Mouse (Mus musculus): ENCODE results near the gene Lpcat3. TPM values are rescaled to one million over a fixed set of nuclear protein-coding genes. Genes with fewer than 3 reads are reported as not detected.

Gene Lpcat3
- total RNA-seq, 2 experiments from 2014 or later = 31.0 to 32.6 TPM

GRCm38 (mm10) chr6:124746654-124747632 lies 84.1 kb downstream of the Lpcat3 start:
- Histone ChIP-seq H3K27ac (peak overlapping the region; percentile 98), H3K4me3 (no peak overlapping the region; the same call in 1 of the 2 replicates)
- DNase-seq (ENCODE audit: low spot score in 2 of 2) = no peak
- 0 out of 2 replicates have a peak, but pooled peaks have one; percentile 13 for TF ChIP-seq CTCF (conservative IDR thresholded peaks at IDR 0.05)

DNA sequence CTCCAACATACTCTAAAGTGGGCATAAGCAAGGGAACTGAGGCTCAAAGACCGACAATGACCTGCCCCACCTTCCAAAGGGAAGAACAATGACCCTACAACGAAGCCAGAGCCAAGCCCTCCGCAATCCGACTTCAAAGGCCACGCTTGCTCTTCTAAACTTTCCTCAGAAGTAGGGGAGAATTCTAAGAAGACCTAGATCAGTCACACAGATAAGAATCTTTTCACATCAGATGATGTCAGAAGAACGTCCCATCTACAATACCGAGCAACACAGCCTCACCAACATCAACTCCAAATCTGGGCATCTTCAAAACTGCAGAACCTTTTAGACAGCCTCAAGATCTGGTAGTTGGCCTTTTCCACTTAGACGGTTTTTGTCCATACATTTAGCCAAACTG lies 87.6 kb downstream of the Lpcat3 start:
- Histone ChIP-seq H3K27ac (peak overlapping the region; percentile 73), H3K4me3 (no peak overlapping the region)
- no peak for TF ChIP-seq CTCF (conservative IDR thresholded peaks at IDR 0.05)
- DNase-seq (ENCODE audit: low spot score in 2 of 2) = no peak

GRCm38 (mm10) chr6:124753861-124754260 lies 91.0 kb downstream of the Lpcat3 start:
- H3K27ac ChIP-seq = no peak overlapping the region; the same call in 1 of the 2 replicates
- no peak for DNase-seq (ENCODE audit: low spot score in 2 of 2)
- H3K4me3 ChIP-seq = no peak overlapping the region
- TF ChIP-seq CTCF (conservative IDR thresholded peaks at IDR 0.05) = no peak

Small RNA genes lying within 50 kb of the gene (microRNA-seq; reads per million reads assigned to microRNA genes)
- 3.1 to 3.2 reads per million in 2 experiments for gene Mir141
- gene Mir200c = 29.6 to 45.0 reads per million in 2 experiments

Other genes with a start within 250 kb of the Lpcat3 start
- 10 to 100 TPM; 50.1 to 53.5 TPM for gene Pex5, start 248.0 kb upstream of the Lpcat3 start, total RNA-seq (2021)
- 100 to 1,000 TPM; 265 to 268 TPM for gene Clstn3, start 198.2 kb upstream of the Lpcat3 start, total RNA-seq (2021)
- gene C1rl, start 169.9 kb upstream of the Lpcat3 start, total RNA-seq (2021) = under 1 TPM; 0.27 to 0.28 TPM
- under 1 TPM; 0.72 to 0.86 TPM for gene C1ra, start 150.6 kb upstream of the Lpcat3 start, total RNA-seq (2021)
- gene C1s1, start 120.7 kb upstream of the Lpcat3 start, total RNA-seq (2021) = 1 to 10 TPM in 1 of 2 experiments, under 1 TPM in 1; 0.79 to 1.2 TPM
- gene C1rb, start 92.7 kb upstream of the Lpcat3 start, total RNA-seq (2021) = not detected
- gene C1s2, start 26.9 kb upstream of the Lpcat3 start, total RNA-seq (2021) = under 1 TPM; 0.26 to 0.52 TPM
- 10 to 100 TPM; 58.0 to 58.7 TPM for gene Emg1, start 49.2 kb downstream of the Lpcat3 start, total RNA-seq (2021)
- 100 to 1,000 TPM; 121 to 124 TPM for gene Phb2, start 49.3 kb downstream of the Lpcat3 start, total RNA-seq (2021)
- 1 to 10 TPM; 5.5 to 6.6 TPM for gene Ptpn6, start 75.7 kb downstream of the Lpcat3 start, total RNA-seq (2021)
- gene Grcc10, start 78.3 kb downstream of the Lpcat3 start, total RNA-seq (2021) = 100 to 1,000 TPM; 295 to 339 TPM
- not detected for gene Gm45234, start 93.0 kb downstream of the Lpcat3 start, total RNA-seq (2021)
- gene Atn1, start 93.5 kb downstream of the Lpcat3 start, total RNA-seq (2021) = 100 to 1,000 TPM; 159 to 164 TPM
- gene Eno2, start 106.6 kb downstream of the Lpcat3 start, total RNA-seq (2021) = 1,000 to 10,000 TPM in 1 of 2 experiments, 100 to 1,000 TPM in 1; 981 to 1,025 TPM
- gene Lrrc23, start 116.7 kb downstream of the Lpcat3 start, total RNA-seq (2021) = 1 to 10 TPM; 1.4 to 1.6 TPM
- 1 to 10 TPM; 3.4 to 4.6 TPM for gene Spsb2, start 145.6 kb downstream of the Lpcat3 start, total RNA-seq (2021)
- 100 to 1,000 TPM; 713 to 768 TPM for gene Tpi1, start 151.3 kb downstream of the Lpcat3 start, total RNA-seq (2021)
- 100 to 1,000 TPM; 185 to 198 TPM for gene Usp5, start 166.5 kb downstream of the Lpcat3 start, total RNA-seq (2021)
- gene Cdca3, start 166.5 kb downstream of the Lpcat3 start, total RNA-seq (2021) = 1 to 10 TPM in 1 of 2 experiments, under 1 TPM in 1; 0.47 to 1.3 TPM
- gene Gnb3, start 177.2 kb downstream of the Lpcat3 start, total RNA-seq (2021) = under 1 TPM in 1 of 2 experiments, not detected in 1; 0.20 TPM
- gene P3h3, start 194.7 kb downstream of the Lpcat3 start, total RNA-seq (2021) = 10 to 100 TPM; 33.7 to 36.7 TPM
- gene Gpr162, start 201.0 kb downstream of the Lpcat3 start, total RNA-seq (2021) = 100 to 1,000 TPM; 181 to 199 TPM
- gene Cd4, start 225.2 kb downstream of the Lpcat3 start, total RNA-seq (2021) = under 1 TPM; 0.18 to 0.47 TPM
- gene Lag3, start 248.7 kb downstream of the Lpcat3 start, total RNA-seq (2021) = 1 to 10 TPM; 1.3 to 1.7 TPM

Data from layer of hippocampus, adult 2 months (tissue).